Mouse (Mus musculus): ENCODE results near the gene Large2.

Large2 gene

GRCm38 (mm10) chr2:92371971-92372690 is 2.5 kb downstream of the Large2 start:
- no peak for DNase-seq (ENCODE audit: low spot score in 2 of 2)

DNA sequence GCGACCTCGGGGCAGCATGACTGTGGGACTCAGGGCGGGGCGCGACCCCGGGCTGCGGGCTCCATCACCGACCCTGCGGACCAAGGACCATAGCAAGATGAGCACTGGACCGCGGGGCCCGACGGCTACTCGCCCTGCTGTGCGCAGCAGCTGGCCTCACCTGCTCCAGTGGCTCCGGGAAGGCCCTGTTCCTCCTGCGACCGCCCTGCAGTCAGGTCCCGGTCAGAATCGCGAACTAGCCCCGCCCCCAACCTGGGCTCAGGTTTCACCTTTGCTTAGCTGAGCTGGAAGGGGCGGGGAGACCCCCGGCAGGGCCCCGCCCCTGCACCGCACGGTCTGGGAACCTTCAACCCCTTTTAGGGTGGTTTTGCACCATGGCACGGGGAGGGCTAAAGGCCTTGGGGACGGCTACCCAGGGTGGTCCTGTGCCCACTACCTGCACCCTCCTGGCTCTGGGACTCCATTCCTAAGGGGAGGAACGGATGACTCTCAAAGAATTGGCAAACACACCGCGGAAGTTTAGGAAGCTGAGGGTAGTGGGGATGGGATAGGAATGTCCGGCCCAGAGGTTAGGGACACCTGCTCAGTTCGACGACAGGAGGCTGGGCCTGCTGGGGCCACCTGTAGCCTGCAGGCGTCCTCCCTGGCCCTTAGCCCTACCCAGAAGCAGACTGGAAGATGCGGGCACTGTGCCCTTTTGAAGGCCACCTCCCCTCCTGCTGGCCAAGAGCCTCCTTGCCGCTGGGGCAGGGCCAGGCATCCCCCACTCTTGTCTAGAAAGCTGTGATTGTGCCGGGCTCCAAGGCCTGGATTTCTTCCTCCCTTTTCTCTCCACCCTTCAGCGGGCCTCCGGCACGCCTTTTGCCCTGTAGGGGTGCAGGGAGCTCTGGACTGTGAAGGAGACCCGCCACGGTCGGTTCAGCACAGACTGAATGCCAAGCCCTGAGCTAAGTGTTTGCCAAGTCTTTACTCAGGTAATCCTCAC is 3.6 kb downstream of the Large2 start:
- DNase-seq (ENCODE audit: low spot score in 2 of 2) = peak in 1 of 2 experiments; percentile 12

DNA sequence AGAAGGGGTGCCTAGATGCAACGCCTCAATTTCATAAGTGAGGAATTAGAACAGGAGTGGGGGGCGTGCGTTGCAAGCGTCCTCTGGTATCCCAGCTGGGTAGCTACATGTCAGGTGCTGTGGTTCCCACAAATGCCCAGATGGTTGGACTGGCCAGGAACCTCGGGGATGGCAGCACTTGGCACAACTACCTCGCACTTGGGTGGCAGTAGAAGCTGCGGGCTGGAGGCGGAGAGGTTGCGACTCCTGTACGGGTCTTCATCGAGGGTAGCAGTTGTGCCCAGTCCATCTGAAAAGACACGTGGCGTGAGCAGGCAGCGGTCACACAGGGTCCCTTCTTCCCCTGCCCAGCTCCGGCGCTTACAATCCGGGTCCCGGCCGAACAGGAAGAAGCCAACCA is 4.3 kb downstream of the Large2 start:
- no peak for DNase-seq (ENCODE audit: low spot score in 2 of 2)

GRCm38 (mm10) chr2:92367383-92368029 is 7.2 kb downstream of the Large2 start:
- no peak for DNase-seq (ENCODE audit: low spot score in 2 of 2)

- no peak for DNase-seq (ENCODE audit: low spot score in 2 of 2)
These were observed 9.1 kb downstream of the Large2 start for GRCm38 (mm10) chr2:92365568-92365967.

DNA sequence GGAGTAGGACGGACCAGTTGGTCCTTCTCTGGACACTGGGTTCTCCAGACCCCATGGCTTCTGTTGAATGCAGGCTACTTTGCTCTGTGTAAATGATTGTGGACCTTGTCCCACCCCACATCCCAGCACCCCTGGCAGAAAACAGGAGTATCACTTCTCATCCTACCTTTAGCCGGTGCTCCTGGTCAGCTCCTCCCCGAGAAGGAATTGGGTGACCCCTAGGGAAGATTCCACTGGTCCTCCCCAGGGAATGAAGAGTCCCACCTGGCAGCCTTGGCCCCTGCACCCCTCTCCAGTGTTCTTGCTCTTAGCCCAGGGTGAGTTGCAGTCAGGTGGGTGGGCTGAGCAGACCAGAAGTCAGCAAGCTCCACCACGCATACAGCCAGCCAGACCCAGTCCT is 10.6 kb downstream of the Large2 start:
- no peak for DNase-seq (ENCODE audit: low spot score in 2 of 2)

DNA sequence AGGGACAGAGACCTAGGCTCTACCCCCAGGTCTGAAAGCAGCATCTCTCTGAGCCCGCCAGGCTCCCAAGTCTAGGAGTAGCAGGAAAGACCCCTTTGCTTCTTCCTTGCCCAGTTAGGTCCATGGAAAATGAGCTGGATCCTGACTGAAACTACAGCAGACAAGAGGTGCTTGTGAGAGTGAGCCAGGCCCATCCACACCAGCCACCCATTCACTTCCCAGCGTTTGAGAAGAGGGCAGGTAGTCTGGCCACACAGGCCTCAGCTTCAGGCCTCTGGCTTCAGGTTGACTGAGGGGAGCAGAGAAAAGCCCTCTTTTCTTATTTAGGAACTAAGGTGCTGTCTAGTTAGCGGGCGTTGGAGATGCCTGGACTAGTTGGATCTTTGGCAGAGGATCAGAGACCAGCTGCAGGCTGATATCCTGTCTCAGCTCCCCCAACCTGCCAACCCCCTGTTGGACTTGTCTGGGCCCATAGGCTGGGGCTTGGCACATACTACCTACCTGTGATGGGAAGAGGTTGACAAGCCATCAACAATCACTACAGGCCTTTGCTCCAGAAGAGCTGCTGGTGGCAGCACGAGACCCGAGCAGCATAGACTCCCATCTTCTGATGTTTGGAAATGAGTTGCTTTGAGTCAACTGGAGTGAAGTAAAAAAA is 12.0 kb downstream of the Large2 start:
- no peak for DNase-seq (ENCODE audit: low spot score in 2 of 2)

- DNase-seq (ENCODE audit: low spot score in 2 of 2) = no peak
These were observed 12.9 kb downstream of the Large2 start for GRCm38 (mm10) chr2:92361795-92362194.

DNA sequence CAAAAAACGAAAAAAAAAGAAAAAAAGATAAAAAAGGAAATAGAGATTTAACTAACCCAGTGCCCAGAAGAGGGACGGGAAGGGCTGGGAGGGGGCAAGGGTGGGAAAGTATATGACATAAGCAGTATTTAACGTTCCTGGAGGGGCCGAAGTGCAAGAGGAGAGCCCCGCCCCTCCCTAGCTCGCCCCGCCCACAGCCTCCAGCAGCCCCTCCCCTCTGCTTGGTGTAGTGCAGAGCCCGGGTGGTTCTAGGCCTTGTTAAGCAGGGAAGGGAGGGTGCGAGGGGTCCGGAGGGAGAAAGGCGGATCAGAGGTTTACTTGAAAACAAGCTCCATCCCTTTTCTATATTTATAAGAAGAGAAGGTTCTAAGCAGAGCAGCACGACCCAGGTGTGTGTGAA is 13.8 kb downstream of the Large2 start:
- DNase-seq (ENCODE audit: low spot score in 2 of 2) = no peak

DNA sequence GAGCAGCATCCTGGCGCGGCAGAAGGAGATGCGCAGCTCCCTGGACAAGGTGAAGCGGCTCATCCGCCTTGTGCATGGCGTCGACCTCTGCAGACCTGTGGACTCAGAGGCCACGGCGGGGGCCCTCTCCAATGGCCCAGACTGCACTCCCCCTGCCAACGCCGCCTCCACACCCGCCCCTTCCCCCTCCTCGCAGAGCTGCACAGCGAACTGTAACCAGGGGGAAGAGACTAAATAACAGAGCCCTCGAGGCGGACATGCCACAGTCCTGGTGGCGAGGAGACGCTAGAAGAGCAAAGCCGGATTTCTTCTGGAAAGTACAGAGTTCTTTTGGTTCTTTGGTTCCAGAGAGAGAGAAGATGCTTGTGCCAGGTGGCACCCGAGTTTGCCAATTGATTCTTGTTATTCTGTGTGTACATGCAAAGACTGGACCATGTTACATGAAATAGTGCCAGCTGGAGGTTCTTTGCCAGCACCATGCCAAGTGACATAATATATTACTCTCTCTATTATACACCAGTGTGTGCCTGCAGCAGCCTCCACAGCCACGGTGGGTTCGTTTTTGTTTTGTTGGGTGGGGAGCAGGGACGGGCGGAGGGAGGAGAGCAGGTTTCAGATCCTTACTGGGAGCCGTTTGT is 14.4 kb downstream of the Large2 start:
- no peak for DNase-seq (ENCODE audit: low spot score in 2 of 2)

GRCm38 (mm10) chr2:92359301-92359700 is 15.4 kb downstream of the Large2 start:
- no peak for DNase-seq (ENCODE audit: low spot score in 2 of 2)

DNA sequence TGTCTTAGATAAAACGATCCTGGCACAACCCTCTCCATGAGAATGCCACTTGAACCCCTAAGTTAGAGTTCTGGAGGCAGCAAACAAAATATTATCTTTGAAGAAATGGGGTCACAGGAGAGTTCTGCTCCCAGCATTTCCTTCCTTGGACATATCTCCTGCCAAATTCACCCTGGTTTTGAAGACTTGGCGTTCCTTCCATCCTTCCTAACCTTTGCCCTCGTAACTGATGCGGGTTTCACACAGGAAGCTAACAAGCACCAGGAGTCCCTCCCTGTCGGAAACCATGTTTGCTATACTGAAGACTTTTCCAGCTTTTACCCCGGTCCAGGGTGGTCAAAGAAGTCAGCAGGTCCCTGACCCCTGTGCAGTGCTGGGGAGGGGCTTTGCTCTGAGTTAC is 20.4 kb downstream of the Large2 start:
- no peak for DNase-seq (ENCODE audit: low spot score in 2 of 2)

- DNase-seq (ENCODE audit: low spot score in 2 of 2) = no peak
These were observed 21.3 kb downstream of the Large2 start for GRCm38 (mm10) chr2:92353402-92353801.

DNA sequence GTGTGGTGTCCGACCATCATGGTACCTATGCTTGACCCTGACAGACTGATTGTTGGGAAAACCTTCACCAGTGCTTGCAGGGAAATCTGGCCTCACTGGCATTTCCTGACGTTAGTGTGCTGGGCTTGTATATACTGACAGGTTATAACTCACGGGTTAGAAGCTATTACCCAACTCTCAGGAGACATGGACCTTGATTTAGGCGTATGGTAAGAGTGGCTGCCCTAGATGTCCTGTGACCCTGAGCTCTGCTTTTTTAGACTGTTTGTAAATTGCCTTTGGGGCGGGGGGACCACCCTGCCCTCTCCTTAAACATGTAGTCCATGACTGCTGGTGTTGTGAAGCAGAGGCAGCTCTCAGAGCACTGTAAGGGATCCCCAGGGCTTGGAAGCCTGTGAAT is 24.0 kb downstream of the Large2 start:
- no peak for DNase-seq (ENCODE audit: low spot score in 2 of 2)

GRCm38 (mm10) chr2:92349589-92350425 is 24.9 kb downstream of the Large2 start:
- DNase-seq (ENCODE audit: low spot score in 2 of 2) = no peak

DNA sequence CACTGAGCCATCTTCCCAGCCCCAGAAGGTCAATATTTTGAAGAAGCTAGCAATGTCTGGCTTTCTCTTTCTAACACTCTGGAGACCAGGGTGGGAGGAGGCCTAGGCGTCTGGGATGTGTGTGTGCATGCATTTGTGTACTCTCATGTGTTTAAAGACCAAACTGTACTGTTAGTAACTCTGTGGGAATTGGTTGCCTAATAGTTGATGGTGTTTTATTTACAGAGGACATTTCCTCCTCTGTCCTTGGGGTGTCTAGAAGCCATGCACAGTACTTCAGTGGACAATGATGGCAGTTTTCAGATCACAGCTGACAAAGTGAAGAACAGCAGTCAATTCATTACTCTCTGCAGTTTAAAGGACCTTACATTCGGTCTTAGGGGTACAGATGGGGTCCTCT is 27.5 kb downstream of the Large2 start:
- DNase-seq (ENCODE audit: low spot score in 2 of 2) = no peak

DNA sequence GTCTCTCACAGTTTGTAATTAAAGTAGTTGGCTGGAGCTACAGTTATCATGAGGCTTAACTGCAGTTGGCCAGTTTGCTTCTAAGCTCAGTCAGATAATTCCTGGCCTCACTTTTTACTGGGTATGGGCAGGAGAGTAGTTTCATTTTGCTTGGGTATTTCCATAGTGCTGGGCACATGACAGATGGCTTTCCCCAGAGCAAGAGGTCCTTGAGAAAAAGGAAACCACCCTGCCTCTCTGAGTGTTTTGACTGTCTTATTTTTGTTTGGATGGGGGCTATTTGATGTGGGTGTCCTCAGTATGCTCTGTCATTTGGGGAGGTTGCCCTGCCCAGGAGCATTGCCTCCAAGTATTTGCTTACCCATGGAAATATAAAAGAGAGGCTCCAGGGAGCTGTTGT is 32.3 kb downstream of the Large2 start:
- DNase-seq (ENCODE audit: low spot score in 2 of 2) = no peak

GRCm38 (mm10) chr2:92331871-92332270 is 42.8 kb downstream of the Large2 start:
- DNase-seq (ENCODE audit: low spot score in 2 of 2) = no peak

DNA sequence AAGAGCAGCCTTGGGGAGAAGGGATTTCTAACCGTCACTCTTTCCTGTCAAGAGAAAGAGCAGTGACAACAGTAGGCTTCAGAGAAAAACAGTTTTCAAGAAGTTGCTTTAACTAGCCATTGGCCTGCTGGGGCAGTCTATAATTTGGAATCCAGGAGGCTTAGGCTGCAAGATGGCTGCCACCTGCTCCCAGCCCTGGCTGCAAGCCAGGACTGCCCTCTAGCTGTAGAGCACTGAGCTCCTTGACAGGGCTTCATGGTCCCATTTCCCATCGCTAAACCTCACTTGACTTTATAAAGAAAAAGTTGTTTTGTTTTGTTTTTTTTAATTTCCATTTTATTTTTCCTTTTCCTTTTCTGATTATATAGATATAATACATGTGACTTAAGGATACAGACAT is 43.3 kb downstream of the Large2 start:
- no peak for DNase-seq (ENCODE audit: low spot score in 2 of 2)

- no peak for DNase-seq (ENCODE audit: low spot score in 2 of 2)
These were observed 43.8 kb downstream of the Large2 start for GRCm38 (mm10) chr2:92330840-92331239.
